Mouse (Mus musculus) lung, embryonic 15.5 days (tissue): ENCODE data around the gene Nipal3. TPM values are rescaled to one million over a fixed set of nuclear protein-coding genes. Genes with fewer than 3 reads are reported as not detected.
A peak's percentile ranks its signal among the peaks of the same experiment; 100 is the strongest.

Experiments used
- ATAC-seq: fragments of 200-750 bp; cut with Nextera tagmentation; 2 replicates; pipeline ENCODE4 v1.8.0; 2017; ENCODE audit warnings: moderate number of reproducible peaks, borderline replicate concordance; ENCODE audit not compliant: low FRiP score, low TSS enrichment; ENCODE audit errors: extremely low read depth
- H3K27ac ChIP-seq: fragments of 300-500 bp; sonication (generic); 2 replicates; pipeline ENCODE4 v1.5.1; 2015; ENCODE audit warnings: moderate library complexity, mild to moderate bottlenecking, inconsistent platforms
- H3K27me3 ChIP-seq: fragments of 300-500 bp; sonication (generic); 2 replicates; pipeline ENCODE4 v1.6.1; 2015; ENCODE audit warnings: inconsistent platforms
- H3K36me3 ChIP-seq: fragments of 300-500 bp; sonication (generic); 2 replicates; pipeline ENCODE4 v1.6.1; 2015; ENCODE audit warnings: inconsistent platforms
- H3K4me1 ChIP-seq: fragments of 300-500 bp; sonication (generic); 2 replicates; pipeline ENCODE4 v1.6.1; 2015; ENCODE audit warnings: inconsistent platforms
- H3K4me2 ChIP-seq: fragments of 300-500 bp; sonication (generic); 2 replicates; pipeline ENCODE4 v1.6.1; 2015; ENCODE audit warnings: inconsistent platforms, mild to moderate bottlenecking, moderate library complexity
- H3K4me3 ChIP-seq: fragments of 300-500 bp; sonication (generic); 2 replicates; pipeline ENCODE4 v1.5.1; 2015; ENCODE audit warnings: mild to moderate bottlenecking, inconsistent platforms
- H3K9ac ChIP-seq: fragments of 300-500 bp; sonication (generic); 2 replicates; pipeline ENCODE4 v1.6.1; 2015; ENCODE audit warnings: inconsistent platforms
- H3K9me3 ChIP-seq: fragments of 300-500 bp; sonication (generic); 2 replicates; pipeline ENCODE4 v1.6.1; 2016; ENCODE audit warnings: inconsistent platforms
- WGBS: fragments of 180-500 bp; shearing (Covaris S2); methylation state at CpG from one replicate; pipeline ENCODE4 v1.1.7; 2015; 5-methylcytosine and 5-hydroxymethylcytosine counted together
- microRNA counts: library from miRNA; unstranded; fragments of <30 nt; microRNA quantifications from one replicate; lab custom pipeline; 2016
- microRNA-seq: library from miRNA; unstranded; fragments of <30 nt; microRNA quantifications from one replicate; pipeline ENCODE4, GENCODE M21; 2016
- polyA plus RNA-seq: library from polyadenylated mRNA; unstranded; fragments of >200 nt; fragmentation: Nextera tagmentation; extraction: Ambion mirVana; gene quantifications from 2 replicates; pipeline ENCODE4 v1.2.1, GENCODE M21; 2015

The Nipal3 gene
- polyA plus RNA-seq, 1 experiment from 2014 or later, result 5.2 TPM

- Histone ChIP-seq H3K4me1 (no peaks in the 10 kb centered on the region), H3K36me3 (no peaks in the 10 kb centered on the region), H3K4me2 (no peak overlapping the region), H3K9ac (no peak overlapping the region), H3K27ac (no peak overlapping the region), H3K4me3 (no peak overlapping the region), H3K27me3 (peaks cover 7% of the 10 kb centered on the region; the same call in 1 of the 2 replicates), H3K9me3 (no peaks in the 10 kb centered on the region)
- 61% methylated on average over 10 of the region's 10 CpGs for WGBS
- ATAC-seq, result no peak
These were observed 90.8 kb downstream of the Nipal3 start for GRCm38 (mm10) chr4:135404048-135404447.

- no peak for ATAC-seq
- Histone ChIP-seq H3K4me2 (no peak overlapping the region), H3K4me3 (no peak overlapping the region), H3K27me3 (peaks cover 28% of the 10 kb centered on the region), H3K36me3 (no peaks in the 10 kb centered on the region), H3K27ac (no peak overlapping the region), H3K4me1 (peaks cover 13% of the 10 kb centered on the region; the same call in 1 of the 2 replicates), H3K9me3 (no peaks in the 10 kb centered on the region), H3K9ac (no peak overlapping the region)
- WGBS, result 22% methylated on average over 7 of the region's 7 CpGs
These were observed 93.0 kb downstream of the Nipal3 start for GRCm38 (mm10) chr4:135401881-135402280.

GRCm38 (mm10) chr4:135397991-135398390 is 96.8 kb downstream of the Nipal3 start, which contains the start of gene Ncmap:
TSS of gene Ncmap (minus strand) at chr4:135398227.
- Histone ChIP-seq H3K9ac (peak within 1 kb of the TSS; percentile 32), H3K36me3 (no peaks in the 10 kb centered on the region), H3K9me3 (no peaks in the 10 kb centered on the region), H3K27ac (no peak within 1 kb of the TSS), H3K4me2 (peak within 1 kb of the TSS; percentile 79), H3K27me3 (peaks cover 34% of the 10 kb centered on the region), H3K4me1 (peaks cover 13% of the 10 kb centered on the region; the same call in 1 of the 2 replicates), H3K4me3 (peak within 1 kb of the TSS; percentile 39)
- under 1% methylated on average over 29 of the region's 29 CpGs for WGBS
- ATAC-seq, result no peak

- ATAC-seq, result no peak
These were observed 97.3 kb downstream of the Nipal3 start for GRCm38 (mm10) chr4:135397551-135397950.

GRCm38 (mm10) chr4:135396303-135396702 is 98.5 kb downstream of the Nipal3 start:
- WGBS, result 82% methylated on average over 5 of the region's 5 CpGs
- H3K9ac ChIP-seq, result no peak overlapping the region

More at GRCm38 (mm10) chr4:135397551-135397950, 97.3 kb downstream of the Nipal3 start:
- no peaks in the 10 kb centered on the region for H3K36me3 ChIP-seq
- 3% methylated on average over 16 of the region's 16 CpGs for WGBS
- H3K27me3 ChIP-seq, result peaks cover 34% of the 10 kb centered on the region
- H3K9ac ChIP-seq, result peak overlapping the region; percentile 32; the same call in 1 of the 2 replicates
- peak overlapping the region; percentile 79 for H3K4me2 ChIP-seq
- peak overlapping the region; percentile 39 for H3K4me3 ChIP-seq
- H3K9me3 ChIP-seq, result no peaks in the 10 kb centered on the region
- H3K4me1 ChIP-seq, result peaks cover 13% of the 10 kb centered on the region; the same call in 1 of the 2 replicates
- no peak overlapping the region for H3K27ac ChIP-seq

More at GRCm38 (mm10) chr4:135396303-135396702, 98.5 kb downstream of the Nipal3 start:
- H3K27me3 ChIP-seq, result peaks cover 34% of the 10 kb centered on the region
- H3K4me3 ChIP-seq, result no peak overlapping the region
- no peak overlapping the region for H3K4me2 ChIP-seq
- no peaks in the 10 kb centered on the region for H3K9me3 ChIP-seq
- no peaks in the 10 kb centered on the region for H3K36me3 ChIP-seq
- H3K4me1 ChIP-seq, result peaks cover 13% of the 10 kb centered on the region; the same call in 1 of the 2 replicates
- ATAC-seq, result no peak
- H3K27ac ChIP-seq, result no peak overlapping the region

MicroRNAs within 50 kb of the gene (microRNA counts, 519-probe panel; counts per million panel counts)
- 2,097 counts per million, percentile 21 among the panel's probes with 10 or more counts for microRNA mmu-miR-700 (lab: Ali Mortazavi, UCI)

Small RNAs within 50 kb of the gene (microRNA-seq; reads per million reads assigned to microRNA genes)
- gene Gm25317, result not detected
- gene Mir700, result 242 reads per million, percentile 61 among the genes with 10 or more reads in this experiment

Other genes with a start within 250 kb of the Nipal3 start
- gene Clic4, start 222.2 kb downstream of the Nipal3 start, polyA plus RNA-seq, result 181 and 185 TPM in 2 replicates
- 199 and 209 TPM in 2 replicates for gene Srrm1, start 141.7 kb downstream of the Nipal3 start, polyA plus RNA-seq
- gene Ncmap, start 96.8 kb downstream of the Nipal3 start, polyA plus RNA-seq, result 5.6 and 7.0 TPM in 2 replicates
- gene Rcan3, start 61.2 kb downstream of the Nipal3 start, polyA plus RNA-seq, result 15.6 and 16.3 TPM in 2 replicates
- gene Stpg1, start 248 bp downstream of the Nipal3 start, polyA plus RNA-seq, result 0.37 and 0.64 TPM in 2 replicates
- 4.3 and 4.8 TPM in 2 replicates for gene Grhl3, start 78.6 kb upstream of the Nipal3 start, polyA plus RNA-seq
- gene Ifnlr1, start 191.2 kb upstream of the Nipal3 start, polyA plus RNA-seq, result 1.5 and 1.8 TPM in 2 replicates
- 0.12 TPM in 1 of 2 replicates, not detected in the other for gene Il22ra1, start 233.1 kb upstream of the Nipal3 start, polyA plus RNA-seq